Mouse (Mus musculus) limb, embryonic 11.5 days (tissue): ENCODE results near the gene Gsx2. TPM values are rescaled to one million over a fixed set of nuclear protein-coding genes. Genes with fewer than 3 reads are reported as not detected.
A peak's percentile ranks its signal among the peaks of the same experiment; 100 is the strongest.

Source experiments
- ATAC-seq: fragments of 200-750 bp; cut with Nextera tagmentation; 2 replicates; pipeline ENCODE4 v1.8.0; 2017; ENCODE audit warnings: low read depth; ENCODE audit not compliant: insufficient number of reproducible peaks, low FRiP score, low TSS enrichment
- DNase-seq: peaks from one replicate; pipeline ENCODE4 v3.0.0-alpha.2; 2015; ENCODE audit warnings: low spot score
- H3K27ac ChIP-seq: fragments of 300-500 bp; sonication (generic); replicated peaks from 2 replicates; pipeline ENCODE4 v1.5.1; 2014; ENCODE audit warnings: low read depth, mild to moderate bottlenecking, low read length
- H3K27me3 ChIP-seq: fragments of 300-500 bp; sonication (generic); 2 replicates; pipeline ENCODE4 v1.6.1; 2014; ENCODE audit warnings: mild to moderate bottlenecking, low read length, mixed read lengths; ENCODE audit not compliant: control insufficient read depth, insufficient read depth
- H3K36me3 ChIP-seq: fragments of 300-500 bp; sonication (generic); 2 replicates; pipeline ENCODE4 v1.6.1; 2014; ENCODE audit warnings: mild to moderate bottlenecking, low read length, moderate library complexity, mixed read lengths; ENCODE audit not compliant: control insufficient read depth, insufficient read depth
- H3K4me1 ChIP-seq: fragments of 300-500 bp; sonication (generic); 2 replicates; pipeline ENCODE4 v1.6.1; 2014; ENCODE audit warnings: low read length, mixed read lengths; ENCODE audit not compliant: control insufficient read depth, insufficient read depth
- H3K4me2 ChIP-seq: fragments of 300-500 bp; sonication (generic); 2 replicates; pipeline ENCODE4 v1.6.1; 2014; ENCODE audit warnings: low read depth, mild to moderate bottlenecking, moderate library complexity; ENCODE audit not compliant: severe bottlenecking
- H3K4me3 ChIP-seq: fragments of 300-500 bp; sonication (generic); 2 replicates; pipeline ENCODE4 v1.5.1; 2014; ENCODE audit warnings: low read depth, low read length
- H3K9ac ChIP-seq: fragments of 300-500 bp; sonication (generic); 2 replicates; pipeline ENCODE4 v1.6.1; 2014; ENCODE audit warnings: mild to moderate bottlenecking, low read length
- H3K9me3 ChIP-seq: fragments of 300-500 bp; sonication (generic); 2 replicates; pipeline ENCODE4 v1.6.1; 2016; ENCODE audit warnings: low read length; ENCODE audit not compliant: control insufficient read depth
- WGBS: fragments of 180-500 bp; shearing (Covaris S2); extraction: QIAGEN DNeasy Blood & Tissue Kit; methylation state at CpG from one replicate; pipeline ENCODE4 v1.1.7; 2014; 5-methylcytosine and 5-hydroxymethylcytosine counted together
- polyA plus RNA-seq: library from polyadenylated mRNA; unstranded; fragments of >200 nt; fragmentation: Nextera tagmentation; extraction: Ambion mirVana; gene quantifications from 2 replicates; pipeline ENCODE4 v1.2.1, GENCODE M21; 2014

Gene Gsx2
- polyA plus RNA-seq, 1 experiment from 2014 or later: not detected

GRCm38 (mm10) chr5:75051109-75051508, 24.3 kb upstream of the Gsx2 start:
- WGBS: 78% methylated on average over 4 of the region's 4 CpGs

DNA sequence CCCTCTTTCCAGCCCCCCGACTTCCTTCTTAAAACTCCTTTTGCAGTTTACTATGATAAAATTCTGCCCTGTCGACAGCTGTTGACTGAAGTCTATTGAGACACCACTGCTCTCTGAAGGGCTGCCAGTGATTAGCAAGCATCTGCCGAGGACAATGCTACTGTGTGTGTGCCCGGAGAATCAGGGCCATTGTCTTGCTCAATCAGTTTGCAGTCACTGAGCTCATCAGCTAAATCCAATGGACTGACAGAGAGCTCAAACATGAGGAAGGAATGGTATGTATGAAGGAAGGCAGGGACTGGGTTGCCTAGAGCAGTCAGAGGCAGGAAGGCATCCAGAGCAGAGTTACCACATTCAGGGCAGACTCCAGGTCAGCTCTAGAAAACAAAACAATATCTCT, 12.2 kb upstream of the Gsx2 start:
- DNase-seq (no peak), ATAC-seq (no peak)
- H3K27ac ChIP-seq: no peak overlapping the region
- H3K4me1 ChIP-seq: peaks cover 2% of the 10 kb centered on the region; the same call in 1 of the 2 replicates
- H3K9me3 ChIP-seq: no peaks in the 10 kb centered on the region
- H3K9ac ChIP-seq: no peak overlapping the region
- 70% methylated on average over 4 of the region's 4 CpGs for WGBS
- no peaks in the 10 kb centered on the region for H3K36me3 ChIP-seq
- peaks cover 12% of the 10 kb centered on the region for H3K27me3 ChIP-seq
- no peak overlapping the region for H3K4me2 ChIP-seq
- H3K4me3 ChIP-seq: no peak overlapping the region

More at GRCm38 (mm10) chr5:75051109-75051508, 24.3 kb upstream of the Gsx2 start:
- no peak for DNase-seq
- Histone ChIP-seq H3K9me3 (no peaks in the 10 kb centered on the region), H3K27ac (no peak overlapping the region), H3K36me3 (no peaks in the 10 kb centered on the region), H3K4me1 (no peaks in the 10 kb centered on the region), H3K9ac (no peak overlapping the region), H3K27me3 (no peaks in the 10 kb centered on the region), H3K4me3 (no peak overlapping the region), H3K4me2 (no peak overlapping the region)
- no peak for ATAC-seq

DNA sequence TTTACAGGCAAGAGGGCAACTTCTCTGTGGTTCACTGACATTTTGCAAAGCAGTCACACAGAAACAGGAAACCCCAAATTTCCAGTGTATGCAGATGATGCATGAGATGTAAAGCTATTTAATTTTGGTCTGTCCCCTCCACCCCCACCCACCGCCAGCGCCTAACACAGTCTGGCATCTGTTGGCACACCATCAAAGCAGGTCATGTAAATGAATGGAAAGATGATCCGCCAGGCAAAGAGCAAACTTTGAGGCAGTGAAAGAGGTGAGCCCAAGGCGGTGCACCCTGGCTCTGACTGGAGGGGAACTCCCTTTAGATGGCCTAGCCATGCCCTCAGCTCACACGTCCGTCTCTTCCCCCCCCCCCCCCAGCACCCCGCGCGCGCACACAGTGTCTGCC, 8.7 kb upstream of the Gsx2 start:
- Histone ChIP-seq H3K9me3 (no peaks in the 10 kb centered on the region), H3K36me3 (no peaks in the 10 kb centered on the region), H3K4me3 (peak overlapping the region; percentile 37), H3K9ac (0 out of 2 replicates have a peak overlapping the region, but pooled peaks have one; percentile 18), H3K4me1 (peaks cover 12% of the 10 kb centered on the region), H3K27ac (no peak overlapping the region), H3K27me3 (peaks cover 44% of the 10 kb centered on the region), H3K4me2 (peak overlapping the region; percentile 74)
- 5% methylated on average over 4 of the region's 10 CpGs for WGBS
- DNase-seq (no peak), ATAC-seq (peak; percentile 42; the same call in 1 of the 2 replicates)

DNA sequence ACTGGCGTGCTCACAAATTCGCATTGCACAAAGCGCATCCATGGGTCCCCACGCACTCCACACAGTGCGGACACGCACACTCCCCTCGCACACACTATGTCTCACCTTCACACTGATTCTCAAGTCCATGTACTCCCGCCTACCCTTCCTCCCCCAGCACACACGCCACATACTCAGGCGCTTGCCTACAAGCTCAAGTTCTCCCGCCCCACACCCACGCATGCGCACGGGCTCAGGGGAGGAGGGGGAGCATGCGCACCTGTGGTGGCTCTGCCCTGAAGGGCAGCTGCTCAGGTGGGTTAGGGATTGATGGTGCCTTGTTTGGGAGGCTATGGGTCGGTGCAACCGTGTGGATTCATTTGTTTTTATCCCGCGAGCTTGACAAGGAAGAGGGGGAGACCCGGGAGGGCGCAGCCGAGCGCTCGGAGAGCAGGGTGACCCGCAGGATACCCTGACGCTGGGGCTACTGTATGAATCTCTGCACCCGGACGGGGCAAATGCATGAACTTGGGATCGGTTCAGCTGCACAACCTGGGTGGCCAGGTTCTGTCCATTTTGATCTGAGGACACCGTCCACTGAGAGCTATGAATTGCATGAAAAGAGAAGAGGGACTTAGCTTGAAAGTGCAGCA, 8.2 kb upstream of the Gsx2 start:
- no peaks in the 10 kb centered on the region for H3K36me3 ChIP-seq
- DNase-seq: peak; percentile 87
- no peaks in the 10 kb centered on the region for H3K9me3 ChIP-seq
- peak; percentile 75 for ATAC-seq
- 0 out of 2 replicates have a peak overlapping the region, but pooled peaks have one; percentile 18 for H3K9ac ChIP-seq
- peaks cover 12% of the 10 kb centered on the region for H3K4me1 ChIP-seq
- WGBS: under 1% methylated on average over 30 of the region's 30 CpGs
- H3K4me3 ChIP-seq: peak overlapping the region; percentile 37
- peak overlapping the region; percentile 74 for H3K4me2 ChIP-seq
- H3K27me3 ChIP-seq: peaks cover 48% of the 10 kb centered on the region
- no peak overlapping the region for H3K27ac ChIP-seq

DNA sequence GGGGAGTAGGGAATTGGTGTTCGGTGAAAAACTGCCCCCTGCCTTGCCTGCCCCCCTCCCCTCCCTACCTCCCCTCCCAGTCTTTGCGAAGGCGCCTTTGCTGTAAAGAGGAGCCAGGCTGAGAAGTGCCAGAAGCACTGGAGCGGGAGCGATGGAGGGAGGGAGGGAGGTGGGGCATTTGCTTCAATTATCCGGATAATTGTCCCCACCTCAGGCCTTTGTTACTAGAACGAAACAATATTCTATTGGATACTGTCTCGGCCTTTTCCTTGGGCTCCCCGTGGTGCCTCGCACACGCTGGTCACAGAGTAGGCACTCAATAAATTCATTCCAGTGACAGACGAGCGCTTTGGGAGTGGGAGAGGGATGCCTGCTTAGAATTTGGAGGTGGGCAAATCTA, 5.3 kb upstream of the Gsx2 start:
- Histone ChIP-seq H3K27ac (no peak overlapping the region), H3K9ac (no peak overlapping the region), H3K36me3 (no peaks in the 10 kb centered on the region), H3K27me3 (peaks cover 76% of the 10 kb centered on the region), H3K9me3 (no peaks in the 10 kb centered on the region), H3K4me3 (0 out of 2 replicates have a peak overlapping the region, but pooled peaks have one; percentile 2), H3K4me1 (peaks cover 21% of the 10 kb centered on the region), H3K4me2 (peak overlapping the region; percentile 18; the same call in 1 of the 2 replicates)
- no peak for ATAC-seq
- WGBS: under 1% methylated on average over 13 of the region's 13 CpGs
- no peak for DNase-seq

GRCm38 (mm10) chr5:75070656-75071375, 4.6 kb upstream of the Gsx2 start:
- Histone ChIP-seq H3K27ac (no peak overlapping the region), H3K27me3 (peaks cover 83% of the 10 kb centered on the region), H3K4me1 (peaks cover 26% of the 10 kb centered on the region), H3K4me3 (no peak overlapping the region), H3K9me3 (no peaks in the 10 kb centered on the region), H3K9ac (no peak overlapping the region), H3K4me2 (peak overlapping the region; percentile 18), H3K36me3 (no peaks in the 10 kb centered on the region)
- ATAC-seq (no peak), DNase-seq (peak; percentile 56)
- WGBS: under 1% methylated on average over 23 of the region's 23 CpGs

DNA sequence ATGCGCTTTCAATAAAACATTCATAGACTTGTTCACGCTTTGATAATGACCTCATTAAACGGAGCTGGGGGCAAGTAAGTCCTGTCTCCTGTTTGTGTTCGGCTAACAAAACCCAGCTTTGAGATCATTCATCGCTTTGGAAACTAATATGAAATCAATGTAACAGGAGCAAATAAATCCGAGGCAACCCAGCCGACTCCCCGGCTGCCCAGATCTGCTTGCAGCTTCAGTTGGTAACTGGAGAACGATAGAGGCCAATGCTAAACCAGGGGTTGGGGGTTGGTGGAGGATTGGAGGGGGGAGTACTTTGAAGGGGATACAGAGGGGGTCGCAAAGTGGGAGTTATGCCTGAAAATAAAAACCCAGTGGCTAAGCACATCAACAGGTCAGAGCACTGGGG, 3.5 kb upstream of the Gsx2 start:
- no peaks in the 10 kb centered on the region for H3K9me3 ChIP-seq
- no peak overlapping the region for H3K27ac ChIP-seq
- H3K4me2 ChIP-seq: no peak overlapping the region
- no peak overlapping the region for H3K4me3 ChIP-seq
- WGBS: under 1% methylated on average over 10 of the region's 10 CpGs
- no peak for ATAC-seq
- H3K27me3 ChIP-seq: peaks cover 94% of the 10 kb centered on the region
- peak; percentile 42 for DNase-seq
- no peaks in the 10 kb centered on the region for H3K36me3 ChIP-seq
- H3K4me1 ChIP-seq: peaks cover 26% of the 10 kb centered on the region
- no peak overlapping the region for H3K9ac ChIP-seq

GRCm38 (mm10) chr5:75072532-75072931, 2.9 kb upstream of the Gsx2 start:
- Histone ChIP-seq H3K4me1 (peaks cover 25% of the 10 kb centered on the region), H3K9me3 (no peaks in the 10 kb centered on the region), H3K27me3 (peaks cover 94% of the 10 kb centered on the region), H3K4me3 (no peak overlapping the region), H3K36me3 (no peaks in the 10 kb centered on the region), H3K27ac (no peak overlapping the region), H3K9ac (no peak overlapping the region), H3K4me2 (no peak overlapping the region)
- ATAC-seq (no peak), DNase-seq (no peak)
- 2% methylated on average over 4 of the region's 4 CpGs for WGBS
